Mouse (Mus musculus): ENCODE measurements at regions not wholly inside any gene's neighbourhood (a gene's known extent, or its start where the extent isn't known, plus 50 kb on each side); places are given as distances from the start of the nearest gene placed in this dataset.
A peak's percentile ranks its signal among the peaks of the same experiment; 100 is the strongest.

DNA sequence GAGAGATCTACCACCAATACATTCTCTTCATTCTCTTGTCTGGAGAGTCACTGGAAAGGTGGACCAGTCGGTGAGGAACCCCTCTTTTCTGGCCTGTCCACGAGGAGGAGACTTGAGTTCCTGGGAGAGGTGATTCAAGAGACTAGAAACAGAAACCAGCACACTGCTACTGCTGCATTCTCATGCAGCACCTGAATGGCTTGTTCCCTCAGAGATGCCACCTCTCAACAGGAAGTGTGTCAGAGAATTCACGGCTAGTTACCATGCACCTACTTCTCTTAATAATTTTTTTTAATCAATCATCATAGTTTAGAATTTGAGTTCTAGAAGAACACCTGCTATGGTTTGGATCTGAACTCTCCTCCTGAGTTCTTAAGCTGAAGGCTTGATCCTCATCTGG lies 52.0 kb upstream of the Dynlrb2 start:
- Histone ChIP-seq H3K4me2 (replicated peaks) (no peak overlapping the region), H3K27ac (no peak overlapping the region), H3K9me3 (ENCODE audit: control insufficient read depth, low read length) (no peaks in the 10 kb centered on the region), H3K36me3 (replicated peaks; ENCODE audit: control insufficient read depth, insufficient read depth) (no peaks in the 10 kb centered on the region), H3K9ac (no peak overlapping the region), H3K27me3 (ENCODE audit: control insufficient read depth, insufficient read depth, low read length) (no peaks in the 10 kb centered on the region), H3K4me1 (replicated peaks; ENCODE audit: control insufficient read depth, insufficient read depth, low read length) (no peaks in the 10 kb centered on the region), H3K4me3 (replicated peaks; ENCODE audit: low read length) (no peak overlapping the region)
- no peak for DNase-seq (ENCODE audit: low spot score)
- no peak for ATAC-seq (ENCODE audit: low FRiP score)
- 84% methylated on average over 3 of the region's 3 CpGs for WGBS

DNA sequence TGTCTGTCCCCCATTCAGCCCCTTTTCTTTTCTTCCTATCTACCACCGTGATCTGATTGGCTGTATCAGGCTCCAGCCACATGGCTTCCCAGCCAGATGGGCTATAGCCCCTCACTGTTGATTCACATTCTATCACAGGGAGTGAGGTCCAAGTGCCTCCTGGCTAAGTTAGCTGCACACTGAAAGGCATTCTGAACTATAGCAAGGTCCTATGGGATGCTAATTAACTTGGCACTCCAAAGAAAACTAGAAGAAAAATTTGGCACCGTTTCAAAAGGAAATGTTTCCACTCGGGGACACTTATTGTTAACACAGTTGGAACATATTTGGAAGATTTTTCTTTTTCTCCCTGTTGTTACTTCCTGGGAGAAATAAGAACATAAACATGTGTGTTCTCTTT lies 53.4 kb upstream of the Dynlrb2 start:
- Histone ChIP-seq H3K4me3 (replicated peaks; ENCODE audit: low read length) (no peak overlapping the region), H3K4me1 (replicated peaks; ENCODE audit: control insufficient read depth, insufficient read depth, low read length) (no peaks in the 10 kb centered on the region), H3K36me3 (replicated peaks; ENCODE audit: control insufficient read depth, insufficient read depth) (no peaks in the 10 kb centered on the region), H3K27ac (no peak overlapping the region), H3K9me3 (ENCODE audit: control insufficient read depth, low read length) (no peaks in the 10 kb centered on the region), H3K27me3 (ENCODE audit: control insufficient read depth, insufficient read depth, low read length) (no peaks in the 10 kb centered on the region), H3K9ac (no peak overlapping the region), H3K4me2 (replicated peaks) (no peak overlapping the region)
- 43% methylated on average over 3 of the region's 3 CpGs for WGBS
- DNase-seq (ENCODE audit: low spot score) (no peak), ATAC-seq (ENCODE audit: low FRiP score) (no peak)

DNA sequence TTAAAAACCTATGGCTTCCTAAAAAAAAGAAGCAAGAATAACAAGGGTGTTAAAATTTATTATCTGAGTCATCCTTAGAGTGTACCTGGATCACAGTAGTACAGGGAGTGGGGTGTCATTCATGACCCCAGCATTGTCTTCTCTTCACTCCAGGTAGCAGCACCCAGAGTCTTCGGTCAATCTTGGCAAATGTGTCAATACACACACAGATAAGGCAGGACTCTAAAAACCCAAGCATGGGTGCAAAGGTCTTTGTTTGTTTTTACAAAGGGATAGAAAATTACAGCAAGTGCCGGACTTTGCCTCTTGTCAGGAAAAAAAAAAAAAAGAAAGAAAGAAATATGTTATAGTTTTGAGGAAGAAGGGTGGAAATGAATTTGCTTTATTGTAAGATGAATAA lies 57.3 kb upstream of the Dynlrb2 start:
- no peak for DNase-seq (ENCODE audit: low spot score)
- H3K27ac ChIP-seq, result no peak overlapping the region
- WGBS, result 83% methylated on average over 2 of the region's 2 CpGs
- no peak overlapping the region for H3K4me2 ChIP-seq (replicated peaks)
- H3K27me3 ChIP-seq (ENCODE audit: control insufficient read depth, insufficient read depth, low read length), result no peaks in the 10 kb centered on the region
- H3K4me3 ChIP-seq (replicated peaks; ENCODE audit: low read length), result no peak overlapping the region
- H3K4me1 ChIP-seq (replicated peaks; ENCODE audit: control insufficient read depth, insufficient read depth, low read length), result no peaks in the 10 kb centered on the region
- H3K9me3 ChIP-seq (ENCODE audit: control insufficient read depth, low read length), result 0 out of 2 replicates have a peak, but pooled peaks cover 3% of the 10 kb centered on the region
- H3K36me3 ChIP-seq (replicated peaks; ENCODE audit: control insufficient read depth, insufficient read depth), result no peaks in the 10 kb centered on the region
- no peak for ATAC-seq (ENCODE audit: low FRiP score)
- H3K9ac ChIP-seq, result no peak overlapping the region

DNA sequence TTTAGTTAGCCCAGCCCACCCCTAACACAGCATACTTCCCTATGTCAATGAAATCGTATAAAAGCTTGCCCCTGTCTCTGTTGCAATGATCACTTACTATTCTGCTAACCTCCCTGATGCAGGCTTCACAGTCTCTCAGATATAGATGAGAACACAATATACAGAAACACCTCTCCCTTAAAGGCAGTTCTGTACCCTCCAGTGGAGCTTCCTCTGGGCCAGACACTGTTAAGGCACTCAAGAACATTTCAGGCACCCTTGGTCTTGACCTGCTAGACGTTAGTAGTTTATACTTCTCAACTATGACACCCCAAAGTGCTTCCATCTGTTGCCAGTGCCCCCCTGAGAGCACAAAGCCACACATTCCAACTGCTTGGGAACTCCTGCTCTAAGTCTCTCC lies 61.9 kb upstream of the Dynlrb2 start:
- no peaks in the 10 kb centered on the region for H3K36me3 ChIP-seq (replicated peaks; ENCODE audit: control insufficient read depth, insufficient read depth)
- no peak overlapping the region for H3K4me2 ChIP-seq (replicated peaks)
- no peak overlapping the region for H3K9ac ChIP-seq
- WGBS, result 55% methylated on average over 2 of the region's 2 CpGs
- H3K4me3 ChIP-seq (replicated peaks; ENCODE audit: low read length), result no peak overlapping the region
- no peak overlapping the region for H3K27ac ChIP-seq
- DNase-seq (ENCODE audit: low spot score) (no peak), ATAC-seq (ENCODE audit: low FRiP score) (no peak)
- H3K4me1 ChIP-seq (replicated peaks; ENCODE audit: control insufficient read depth, insufficient read depth, low read length), result no peaks in the 10 kb centered on the region
- 0 out of 2 replicates have a peak, but pooled peaks cover 3% of the 10 kb centered on the region for H3K9me3 ChIP-seq (ENCODE audit: control insufficient read depth, low read length)
- H3K27me3 ChIP-seq (ENCODE audit: control insufficient read depth, insufficient read depth, low read length), result no peaks in the 10 kb centered on the region

DNA sequence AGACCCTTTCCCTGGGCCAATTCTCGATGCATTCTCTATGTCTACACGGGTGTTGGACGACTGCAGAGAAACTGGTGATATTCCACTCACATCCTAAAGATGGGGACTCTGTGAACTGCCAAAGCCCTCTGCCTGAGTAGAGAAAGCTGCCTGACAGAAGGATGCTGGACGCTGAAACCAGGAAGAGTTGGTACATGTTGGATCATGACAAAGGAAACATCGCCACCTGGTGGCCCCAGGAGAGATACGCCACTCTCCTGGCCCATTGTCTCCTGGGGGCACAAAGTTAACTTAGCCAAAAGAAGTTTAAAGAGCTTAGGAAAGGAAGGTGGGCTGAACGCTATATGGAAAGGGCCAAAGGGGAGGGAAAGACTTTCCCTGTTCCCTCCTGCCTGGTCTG lies 65.9 kb upstream of the Dynlrb2 start:
- 17% methylated on average over 7 of the region's 7 CpGs for WGBS
- no peaks in the 10 kb centered on the region for H3K27me3 ChIP-seq (ENCODE audit: control insufficient read depth, insufficient read depth, low read length)
- H3K27ac ChIP-seq, result no peak overlapping the region
- H3K4me1 ChIP-seq (replicated peaks; ENCODE audit: control insufficient read depth, insufficient read depth, low read length), result peaks cover 10% of the 10 kb centered on the region; the same call in 1 of the 2 replicates
- H3K36me3 ChIP-seq (replicated peaks; ENCODE audit: control insufficient read depth, insufficient read depth), result no peaks in the 10 kb centered on the region
- H3K4me3 ChIP-seq (replicated peaks; ENCODE audit: low read length), result no peak overlapping the region
- no peaks in the 10 kb centered on the region for H3K9me3 ChIP-seq (ENCODE audit: control insufficient read depth, low read length)
- peak; percentile 89 for DNase-seq (ENCODE audit: low spot score)
- H3K4me2 ChIP-seq (replicated peaks), result no peak overlapping the region
- no peak for ATAC-seq (ENCODE audit: low FRiP score)
- H3K9ac ChIP-seq, result no peak overlapping the region

DNA sequence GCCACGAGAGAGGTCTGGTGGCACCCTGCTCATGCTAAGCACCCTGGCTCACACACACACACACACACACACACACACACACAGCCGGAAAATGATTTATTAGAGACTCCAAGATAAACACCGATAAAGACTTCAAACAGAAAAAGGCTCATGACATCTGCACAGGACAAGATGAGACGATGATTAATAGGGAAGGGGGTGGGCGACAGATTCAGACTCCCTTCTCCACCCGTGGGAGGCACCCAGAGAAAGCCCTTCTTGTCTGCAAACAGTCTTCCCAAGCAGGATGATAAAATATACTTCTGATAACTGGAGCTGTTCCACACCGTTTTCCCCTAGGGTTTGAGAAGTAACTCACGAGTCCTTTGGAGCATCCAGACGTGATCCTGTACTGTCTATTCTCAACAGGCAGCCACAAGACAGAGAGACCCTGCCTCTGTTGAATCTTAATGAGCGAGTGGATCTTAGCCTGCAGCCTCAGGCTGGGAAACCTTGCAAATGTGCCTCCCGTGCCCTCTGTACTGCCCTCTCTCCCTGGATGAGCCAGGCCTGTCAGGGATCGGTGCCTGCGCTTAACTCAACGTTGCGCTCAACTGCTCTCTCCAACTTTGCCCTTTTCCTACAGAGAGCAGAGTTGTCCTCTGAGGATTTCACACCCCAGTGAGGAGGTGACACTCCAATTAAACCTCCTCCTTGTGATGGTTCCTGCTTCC lies 69.3 kb upstream of the Dynlrb2 start:
- no peaks in the 10 kb centered on the region for H3K27me3 ChIP-seq (ENCODE audit: control insufficient read depth, insufficient read depth, low read length)
- H3K36me3 ChIP-seq (replicated peaks; ENCODE audit: control insufficient read depth, insufficient read depth), result no peaks in the 10 kb centered on the region
- no peak for DNase-seq (ENCODE audit: low spot score)
- no peaks in the 10 kb centered on the region for H3K9me3 ChIP-seq (ENCODE audit: control insufficient read depth, low read length)
- no peak for ATAC-seq (ENCODE audit: low FRiP score)
- no peak overlapping the region for H3K4me3 ChIP-seq (replicated peaks; ENCODE audit: low read length)
- H3K4me1 ChIP-seq (replicated peaks; ENCODE audit: control insufficient read depth, insufficient read depth, low read length), result peaks cover 10% of the 10 kb centered on the region; the same call in 1 of the 2 replicates
- WGBS, result 40% methylated on average over 15 of the region's 15 CpGs
- no peak overlapping the region for H3K9ac ChIP-seq
- H3K27ac ChIP-seq, result no peak overlapping the region
- H3K4me2 ChIP-seq (replicated peaks), result no peak overlapping the region

DNA sequence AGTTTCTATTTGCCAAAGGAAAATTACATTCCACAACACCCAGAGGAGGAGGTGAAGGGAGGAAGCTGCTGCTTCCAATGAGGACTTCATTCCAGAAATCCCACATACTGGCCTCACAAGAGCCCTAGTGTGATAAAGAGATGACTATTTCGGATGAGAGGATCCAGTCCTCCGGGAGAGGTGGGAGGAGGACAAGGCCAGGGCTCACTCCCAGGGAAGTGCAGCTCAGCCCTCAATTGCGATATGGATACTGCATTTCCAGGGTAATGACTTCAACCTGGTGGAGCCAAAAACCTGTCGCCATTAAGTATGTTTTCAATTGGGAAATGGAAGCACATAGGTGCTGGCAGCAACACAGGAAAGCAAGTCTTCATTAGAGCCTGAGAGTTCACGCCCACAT lies 74.7 kb upstream of the Dynlrb2 start:
- Histone ChIP-seq H3K27ac (no peak overlapping the region), H3K9me3 (ENCODE audit: control insufficient read depth, low read length) (no peaks in the 10 kb centered on the region), H3K4me2 (replicated peaks) (no peak overlapping the region), H3K9ac (no peak overlapping the region), H3K36me3 (replicated peaks; ENCODE audit: control insufficient read depth, insufficient read depth) (no peaks in the 10 kb centered on the region), H3K4me1 (replicated peaks; ENCODE audit: control insufficient read depth, insufficient read depth, low read length) (peaks cover 2% of the 10 kb centered on the region; the same call in 1 of the 2 replicates), H3K4me3 (replicated peaks; ENCODE audit: low read length) (no peak overlapping the region), H3K27me3 (ENCODE audit: control insufficient read depth, insufficient read depth, low read length) (no peaks in the 10 kb centered on the region)
- ATAC-seq (ENCODE audit: low FRiP score), result no peak
- no peak for DNase-seq (ENCODE audit: low spot score)
- 91% methylated on average over 5 of the region's 5 CpGs for WGBS

DNA sequence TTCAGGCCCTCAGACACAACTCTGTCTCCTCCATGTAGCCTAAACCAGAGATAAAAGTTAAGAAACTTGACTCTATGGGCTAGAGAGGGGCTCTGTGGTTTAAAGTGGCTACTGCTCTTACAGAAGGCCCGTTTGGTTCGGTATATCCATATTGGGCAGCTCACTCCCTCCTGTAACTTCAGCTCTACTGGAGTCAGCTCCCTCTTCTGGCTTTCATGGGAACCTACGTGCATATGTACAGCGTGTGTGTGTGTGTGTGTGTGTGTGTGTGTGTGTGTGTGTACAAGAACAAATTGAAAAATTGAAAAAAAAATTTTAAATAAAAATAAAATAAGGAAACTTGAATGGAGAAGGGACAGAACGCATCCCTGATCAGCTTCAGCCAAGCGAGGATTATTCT lies 75.1 kb upstream of the Dynlrb2 start:
- Histone ChIP-seq H3K27ac (no peak overlapping the region), H3K4me3 (replicated peaks; ENCODE audit: low read length) (no peak overlapping the region), H3K9ac (no peak overlapping the region), H3K9me3 (ENCODE audit: control insufficient read depth, low read length) (no peaks in the 10 kb centered on the region), H3K4me2 (replicated peaks) (no peak overlapping the region), H3K27me3 (ENCODE audit: control insufficient read depth, insufficient read depth, low read length) (no peaks in the 10 kb centered on the region), H3K4me1 (replicated peaks; ENCODE audit: control insufficient read depth, insufficient read depth, low read length) (no peaks in the 10 kb centered on the region), H3K36me3 (replicated peaks; ENCODE audit: control insufficient read depth, insufficient read depth) (no peaks in the 10 kb centered on the region)
- 84% methylated on average over 6 of the region's 6 CpGs for WGBS
- ATAC-seq (ENCODE audit: low FRiP score) (no peak), DNase-seq (ENCODE audit: low spot score) (no peak)

DNA sequence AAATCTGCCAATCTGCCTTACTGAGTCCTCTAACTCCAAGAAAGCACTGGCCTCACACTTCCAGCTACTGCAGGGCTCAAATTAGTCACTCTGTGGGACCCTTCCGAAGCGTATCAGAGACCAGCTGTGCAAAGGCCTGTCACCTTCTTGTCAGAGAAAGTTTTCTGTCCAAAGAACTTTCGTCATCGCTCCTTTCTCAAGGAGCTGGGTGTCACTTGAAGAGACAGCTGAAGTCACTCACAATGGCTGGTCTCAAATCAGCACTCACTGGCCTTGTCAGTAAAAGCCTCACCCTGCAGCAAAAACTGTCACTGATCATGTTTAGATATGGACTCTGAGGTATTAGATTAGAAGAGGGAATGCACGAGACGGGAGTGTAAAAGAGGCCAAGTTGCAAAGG lies 81.9 kb upstream of the Dynlrb2 start:
- Histone ChIP-seq H3K4me3 (replicated peaks; ENCODE audit: low read length) (no peak overlapping the region), H3K9ac (no peak overlapping the region), H3K27me3 (ENCODE audit: control insufficient read depth, insufficient read depth, low read length) (no peaks in the 10 kb centered on the region), H3K27ac (no peak overlapping the region), H3K4me1 (replicated peaks; ENCODE audit: control insufficient read depth, insufficient read depth, low read length) (no peaks in the 10 kb centered on the region), H3K9me3 (ENCODE audit: control insufficient read depth, low read length) (no peaks in the 10 kb centered on the region), H3K4me2 (replicated peaks) (no peak overlapping the region), H3K36me3 (replicated peaks; ENCODE audit: control insufficient read depth, insufficient read depth) (no peaks in the 10 kb centered on the region)
- DNase-seq (ENCODE audit: low spot score) (no peak), ATAC-seq (ENCODE audit: low FRiP score) (no peak)
- 70% methylated on average over 6 of the region's 6 CpGs for WGBS

DNA sequence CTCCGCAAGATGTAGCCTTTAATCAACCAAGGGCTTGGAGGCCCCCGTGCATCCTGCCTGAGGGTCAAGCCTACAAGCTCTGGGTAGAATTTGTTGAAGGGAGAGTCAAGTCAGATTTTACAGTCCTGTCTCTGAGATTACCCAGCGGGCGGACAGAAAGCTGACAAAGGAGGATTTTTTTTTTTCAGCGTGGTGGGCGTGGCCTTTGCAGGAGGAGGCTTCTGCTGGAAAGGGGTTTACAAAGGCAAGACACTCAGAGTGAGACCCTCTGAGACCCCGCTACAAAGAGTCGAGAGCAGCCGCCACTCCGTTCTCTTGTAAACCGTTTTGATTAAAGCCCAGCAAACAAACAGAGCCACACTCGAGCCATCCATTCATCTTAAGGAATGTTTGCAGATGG lies 92.1 kb upstream of the Dynlrb2 start:
- no peak for ATAC-seq (ENCODE audit: low FRiP score)
- Histone ChIP-seq H3K36me3 (replicated peaks; ENCODE audit: control insufficient read depth, insufficient read depth) (no peaks in the 10 kb centered on the region), H3K27me3 (ENCODE audit: control insufficient read depth, insufficient read depth, low read length) (peaks cover 8% of the 10 kb centered on the region; the same call in 1 of the 2 replicates), H3K27ac (no peak overlapping the region), H3K4me2 (replicated peaks) (peak overlapping the region; percentile 10; the same call in 1 of the 2 replicates), H3K9ac (no peak overlapping the region), H3K4me3 (replicated peaks; ENCODE audit: low read length) (no peak overlapping the region), H3K4me1 (replicated peaks; ENCODE audit: control insufficient read depth, insufficient read depth, low read length) (0 out of 2 replicates have a peak, but pooled peaks cover 5% of the 10 kb centered on the region), H3K9me3 (ENCODE audit: control insufficient read depth, low read length) (no peaks in the 10 kb centered on the region)
- DNase-seq (ENCODE audit: low spot score), result no peak
- WGBS, result 15% methylated on average over 12 of the region's 12 CpGs

Measured in hindbrain, embryonic 14.5 days (tissue).